9 mouse cellular contexts compared by ENCODE assay signal in the genomic region with DNA sequence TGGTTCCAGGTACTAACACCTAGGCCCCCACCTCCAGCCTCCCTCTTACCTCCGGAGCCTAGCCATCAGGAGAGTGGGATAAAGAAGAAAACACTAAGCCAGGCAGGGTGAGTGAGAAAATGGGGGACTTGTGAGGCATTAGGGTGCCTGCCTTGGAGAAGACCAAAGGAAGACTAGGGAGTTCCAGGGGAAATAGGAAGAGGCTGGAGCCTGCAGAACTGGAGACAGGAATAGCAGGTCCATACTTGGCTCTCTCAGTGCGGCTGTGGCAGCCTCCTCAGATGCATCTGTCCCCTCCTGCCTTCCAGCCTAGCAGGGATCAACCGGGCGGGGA. TPM values are rescaled to one million over a fixed set of nuclear protein-coding genes. Genes with fewer than 3 reads are reported as not detected.
DNase-seq lines count a peak whose midpoint lies in the region; ATAC-seq and TF ChIP-seq lines count a peak whose summit lies in the region.
"Had no signal": no experiment of that assay in that cellular context is flagged by ENCODE, and none has a peak within 500 bp of the region (broad histone marks: within the 10 kb centered on the region; RNA-seq: fewer than 3 reads in every experiment).

No protein-coding gene starts in this region.

- H3K4me2 ChIP-seq in heart, embryonic 11.5 days = peak overlapping the region; percentile 69
- H3K4me2 ChIP-seq in lung, embryonic 15.5 days = peak overlapping the region; percentile 63; the same call in 1 of the 2 replicates
- no peak overlapping the region for H3K4me2 ChIP-seq in lung, postnatal 0 days (replicated peaks; ENCODE audit: low read depth, low read length)
- H3K4me2 ChIP-seq in intestine, embryonic 14.5 days (ENCODE audit: low read length) = no peak overlapping the region; the same call in 1 of the 2 replicates
- H3K4me2 ChIP-seq in neural tube, embryonic 13.5 days = peak overlapping the region; percentile 69

- no peak for DNase-seq in heart, adult 2 months
- no peak for DNase-seq in lung, postnatal 0 days (ENCODE audit: low spot score)
- no peak for DNase-seq in intestine, embryonic 14.5 days (ENCODE audit: low spot score)
- no peak for DNase-seq in gastrocnemius, postnatal 36 days

- H3K36me3 ChIP-seq in heart, embryonic 11.5 days (ENCODE audit: control insufficient read depth, insufficient read depth, low read length) = no peaks in the 10 kb centered on the region
- H3K36me3 ChIP-seq in heart, adult 2 months (ENCODE audit: control insufficient read depth, insufficient read depth, low read length) = no peaks in the 10 kb centered on the region
- no peaks in the 10 kb centered on the region for H3K36me3 ChIP-seq in lung, embryonic 15.5 days
- no peaks in the 10 kb centered on the region for H3K36me3 ChIP-seq in lung, postnatal 0 days (ENCODE audit: insufficient read depth, low read length)
- no peaks in the 10 kb centered on the region for H3K36me3 ChIP-seq in intestine, embryonic 14.5 days (ENCODE audit: control insufficient read depth, insufficient read depth, low read length)
- no peaks in the 10 kb centered on the region for H3K36me3 ChIP-seq in neural tube, embryonic 13.5 days

- no peak for ATAC-seq in heart, embryonic 11.5 days (replicated peaks; ENCODE audit: insufficient number of reproducible peaks, low FRiP score, low TSS enrichment)
- no peak for ATAC-seq in lung, embryonic 15.5 days (ENCODE audit: borderline replicate concordance, extremely low read depth, low FRiP score, low TSS enrichment)
- ATAC-seq in lung, postnatal 0 days = no peak
- ATAC-seq in intestine, embryonic 14.5 days (replicated peaks; ENCODE audit: low FRiP score, low TSS enrichment, low read depth) = no peak
- no peak for ATAC-seq in neural tube, embryonic 13.5 days (ENCODE audit: low read depth)
- ATAC-seq in granulocyte monocyte progenitor cell, adult 5-6 weeks (replicated peaks; ENCODE audit: poor library complexity, severe bottlenecking) = no peak

- peaks cover 71% of the 10 kb centered on the region for H3K27me3 ChIP-seq in heart, embryonic 11.5 days (ENCODE audit: control insufficient read depth, insufficient read depth, low read length)
- peaks cover 13% of the 10 kb centered on the region for H3K27me3 ChIP-seq in heart, adult 2 months (ENCODE audit: control insufficient read depth, insufficient read depth, low read length)
- H3K27me3 ChIP-seq in lung, embryonic 15.5 days = peaks cover 81% of the 10 kb centered on the region
- peaks cover 49% of the 10 kb centered on the region for H3K27me3 ChIP-seq in lung, postnatal 0 days (replicated peaks; ENCODE audit: insufficient read depth, low read length)
- H3K27me3 ChIP-seq in intestine, embryonic 14.5 days (replicated peaks; ENCODE audit: control insufficient read depth, insufficient read depth, low read length) = peaks cover 74% of the 10 kb centered on the region
- H3K27me3 ChIP-seq in neural tube, embryonic 13.5 days = peaks cover 87% of the 10 kb centered on the region

- H3K27ac ChIP-seq in heart, embryonic 11.5 days (ENCODE audit: low read depth, low read length) = no peak overlapping the region
- H3K27ac ChIP-seq in heart, adult 2 months = no peak overlapping the region
- no peak overlapping the region for H3K27ac ChIP-seq in lung, embryonic 15.5 days
- H3K27ac ChIP-seq in lung, postnatal 0 days (ENCODE audit: low read length) = no peak overlapping the region
- no peak overlapping the region for H3K27ac ChIP-seq in intestine, embryonic 14.5 days (ENCODE audit: low read depth)
- H3K27ac ChIP-seq in neural tube, embryonic 13.5 days (replicated peaks) = no peak overlapping the region

- H3K9me3 ChIP-seq in heart, embryonic 11.5 days (replicated peaks; ENCODE audit: control insufficient read depth, low read length) = no peaks in the 10 kb centered on the region
- H3K9me3 ChIP-seq in lung, embryonic 15.5 days = no peaks in the 10 kb centered on the region
- no peaks in the 10 kb centered on the region for H3K9me3 ChIP-seq in lung, postnatal 0 days (ENCODE audit: low read length)
- H3K9me3 ChIP-seq in intestine, embryonic 14.5 days (ENCODE audit: control insufficient read depth, low read length) = no peaks in the 10 kb centered on the region
- H3K9me3 ChIP-seq in neural tube, embryonic 13.5 days = no peaks in the 10 kb centered on the region

- no peak for TF ChIP-seq CTCF in heart, adult 2 months (IDR thresholded peaks at IDR 0.05)
- TF ChIP-seq CTCF in lung, postnatal 0 days (IDR thresholded peaks at IDR 0.05) = no peak

- TF ChIP-seq EP300 in heart, adult 2 months (IDR thresholded peaks at IDR 0.05; ENCODE audit: insufficient read depth, low read depth, low read length) = no peak
- TF ChIP-seq EP300 in lung, postnatal 0 days (IDR thresholded peaks at IDR 0.05) = no peak

- TF ChIP-seq POLR2A in heart, adult 2 months (IDR thresholded peaks at IDR 0.05; ENCODE audit: insufficient read depth, low read depth, low read length) = no peak

- H3K9ac ChIP-seq in heart, embryonic 11.5 days (ENCODE audit: low read depth, low read length) = no peak overlapping the region
- H3K9ac ChIP-seq in heart, adult 2 months (ENCODE audit: low read depth, low read length) = no peak overlapping the region
- no peak overlapping the region for H3K9ac ChIP-seq in lung, embryonic 15.5 days
- H3K9ac ChIP-seq in lung, postnatal 0 days (replicated peaks; ENCODE audit: low read depth) = no peak overlapping the region
- H3K9ac ChIP-seq in intestine, embryonic 14.5 days (ENCODE audit: low read length) = no peak overlapping the region
- peak overlapping the region; percentile 75 for H3K9ac ChIP-seq in neural tube, embryonic 13.5 days

- peaks cover 8% of the 10 kb centered on the region for H3K4me1 ChIP-seq in heart, embryonic 11.5 days (ENCODE audit: control insufficient read depth, insufficient read depth, low read length)
- peaks cover 4% of the 10 kb centered on the region; the same call in 1 of the 2 replicates for H3K4me1 ChIP-seq in heart, adult 2 months (ENCODE audit: control insufficient read depth, insufficient read depth, low read length)
- peaks cover 13% of the 10 kb centered on the region for H3K4me1 ChIP-seq in lung, embryonic 15.5 days
- peaks cover 5% of the 10 kb centered on the region; the same call in 1 of the 2 replicates for H3K4me1 ChIP-seq in lung, postnatal 0 days (ENCODE audit: insufficient read depth, low read depth, low read length)
- H3K4me1 ChIP-seq in intestine, embryonic 14.5 days (replicated peaks; ENCODE audit: control insufficient read depth, insufficient read depth, low read length) = peaks cover 6% of the 10 kb centered on the region
- H3K4me1 ChIP-seq in neural tube, embryonic 13.5 days (replicated peaks) = peaks cover 19% of the 10 kb centered on the region

- peak overlapping the region; percentile 43; the same call in 1 of the 2 replicates for H3K4me3 ChIP-seq in heart, embryonic 11.5 days (ENCODE audit: low read depth, low read length)
- no peak overlapping the region for H3K4me3 ChIP-seq in heart, adult 2 months
- H3K4me3 ChIP-seq in lung, embryonic 15.5 days = no peak overlapping the region
- H3K4me3 ChIP-seq in lung, postnatal 0 days (ENCODE audit: low read depth, low read length) = no peak overlapping the region
- H3K4me3 ChIP-seq in intestine, embryonic 14.5 days (ENCODE audit: low read depth, low read length) = peak overlapping the region; percentile 36; the same call in 1 of the 2 replicates
- peak overlapping the region; percentile 42; the same call in 1 of the 2 replicates for H3K4me3 ChIP-seq in neural tube, embryonic 13.5 days

- intact Hi-C loops in heart, adult 2 months (cut with DNase I) = no loop called here
- intact Hi-C loops in gastrocnemius, postnatal 36 days (cut with DNase I) = loop anchor here (5.0 kb wide), 1 partner anchor 84 kb away; the partner anchor contains the start of gene Fermt3

- no peaks in the 10 kb centered on the region for H3K79me2 ChIP-seq in heart, adult 2 months (replicated peaks; ENCODE audit: control insufficient read depth, insufficient read depth, low read length)

- 12% methylated on average over 4 of the region's 4 CpGs for WGBS in heart, embryonic 11.5 days (ENCODE audit: insufficient replicate concordance)
- WGBS in heart, adult 2 months = 45% methylated on average over 4 of the region's 4 CpGs
- 30% methylated on average over 4 of the region's 4 CpGs for WGBS in lung, embryonic 15.5 days
- WGBS in lung, postnatal 0 days = 34% methylated on average over 4 of the region's 4 CpGs
- 31% methylated on average over 4 of the region's 4 CpGs for WGBS in intestine, embryonic 14.5 days
- 19% methylated on average over 4 of the region's 4 CpGs for WGBS in neural tube, embryonic 13.5 days

RNA-seq across cellular contexts. Expression of gene Kcnk4, which starts 1.2 kb away (rescaled TPM):
- 0.17 and 0.46 TPM in 2 replicates for polyA plus RNA-seq in heart, embryonic 11.5 days (2014; fragmentation: Nextera tagmentation; extraction: Ambion mirVana)
- not detected for total RNA-seq in heart, adult 2 months (2021)
- polyA plus RNA-seq in heart, adult 2 months (2012; rRNA removed) = 0.21 TPM in 1 of 2 replicates, not detected in the other
- 0.13 and 0.22 TPM in 2 replicates for polyA plus RNA-seq in lung, embryonic 15.5 days (2015; fragmentation: Nextera tagmentation; extraction: Ambion mirVana)
- 0.12 and 0.30 TPM in 2 replicates for polyA plus RNA-seq in lung, postnatal 0 days (2015; fragmentation: Nextera tagmentation; extraction: Ambion mirVana)
- 0.22 TPM in 1 of 2 replicates, not detected in the other for polyA plus RNA-seq in intestine, embryonic 14.5 days (2014; fragmentation: Nextera tagmentation; extraction: Ambion mirVana)
- 3.4 and 5.2 TPM in 2 replicates for polyA plus RNA-seq in neural tube, embryonic 13.5 days (2015; fragmentation: Nextera tagmentation; extraction: Ambion mirVana)
- not detected in 2 replicates for total RNA-seq in granulocyte monocyte progenitor cell, adult 5-6 weeks (2014; fragmentation: Nextera tagmentation)
- not detected in 2 replicates for total RNA-seq in granulocyte monocyte progenitor cell, adult 5-6 weeks (2017)
- not detected for total RNA-seq in gastrocnemius, postnatal 36 days (2021)
- total RNA-seq: monocyte, adult 5-6 weeks had no signal

RNA-seq across cellular contexts. Expression of gene Catsperz, which starts 7.9 kb away (rescaled TPM):
- 1.9 and 3.9 TPM in 2 replicates for polyA plus RNA-seq in heart, embryonic 11.5 days (2014; fragmentation: Nextera tagmentation; extraction: Ambion mirVana)
- total RNA-seq in heart, adult 2 months (2021) = not detected
- polyA plus RNA-seq in heart, adult 2 months (2012; rRNA removed) = 0.23 and 0.64 TPM in 2 replicates
- 2.5 and 3.4 TPM in 2 replicates for polyA plus RNA-seq in lung, embryonic 15.5 days (2015; fragmentation: Nextera tagmentation; extraction: Ambion mirVana)
- 1.7 and 2.4 TPM in 2 replicates for polyA plus RNA-seq in lung, postnatal 0 days (2015; fragmentation: Nextera tagmentation; extraction: Ambion mirVana)
- polyA plus RNA-seq in intestine, embryonic 14.5 days (2014; fragmentation: Nextera tagmentation; extraction: Ambion mirVana) = 0.70 and 1.4 TPM in 2 replicates
- 3.0 and 7.9 TPM in 2 replicates for polyA plus RNA-seq in neural tube, embryonic 13.5 days (2015; fragmentation: Nextera tagmentation; extraction: Ambion mirVana)
- total RNA-seq in granulocyte monocyte progenitor cell, adult 5-6 weeks (2014; fragmentation: Nextera tagmentation) = 3.0 TPM in 1 of 2 replicates, not detected in the other
- total RNA-seq in granulocyte monocyte progenitor cell, adult 5-6 weeks (2017) = 2.8 and 4.5 TPM in 2 replicates
- not detected for total RNA-seq in gastrocnemius, postnatal 36 days (2021)
- total RNA-seq: monocyte, adult 5-6 weeks had no signal

RNA-seq across cellular contexts. Expression of gene Bad, which starts 8.6 kb away (rescaled TPM):
- 54.9 and 55.7 TPM in 2 replicates for polyA plus RNA-seq in heart, embryonic 11.5 days (2014; fragmentation: Nextera tagmentation; extraction: Ambion mirVana)
- total RNA-seq in heart, adult 2 months (2021) = 10 to 100 TPM; 21.1 to 25.8 TPM
- polyA plus RNA-seq in heart, adult 2 months (2012; rRNA removed) = 30.6 and 33.5 TPM in 2 replicates
- 74.4 and 80.0 TPM in 2 replicates for polyA plus RNA-seq in lung, embryonic 15.5 days (2015; fragmentation: Nextera tagmentation; extraction: Ambion mirVana)
- 106 TPM in 2 replicates for polyA plus RNA-seq in lung, postnatal 0 days (2015; fragmentation: Nextera tagmentation; extraction: Ambion mirVana)
- polyA plus RNA-seq in intestine, embryonic 14.5 days (2014; fragmentation: Nextera tagmentation; extraction: Ambion mirVana) = 58.1 and 63.5 TPM in 2 replicates
- polyA plus RNA-seq in neural tube, embryonic 13.5 days (2015; fragmentation: Nextera tagmentation; extraction: Ambion mirVana) = 90.4 and 95.1 TPM in 2 replicates
- 26.7 and 34.5 TPM in 2 replicates for total RNA-seq in granulocyte monocyte progenitor cell, adult 5-6 weeks (2014; fragmentation: Nextera tagmentation)
- 48.8 and 69.0 TPM in 2 replicates for total RNA-seq in granulocyte monocyte progenitor cell, adult 5-6 weeks (2017)
- total RNA-seq in gastrocnemius, postnatal 36 days (2021) = 10 to 100 TPM; 10.7 to 14.1 TPM

RNA-seq across cellular contexts. Expression of gene Gpr137, which starts 9.2 kb away (rescaled TPM):
- 22.4 and 23.7 TPM in 2 replicates for polyA plus RNA-seq in heart, embryonic 11.5 days (2014; fragmentation: Nextera tagmentation; extraction: Ambion mirVana)
- total RNA-seq in heart, adult 2 months (2021) = 10 to 100 TPM; 34.1 to 35.4 TPM
- 53.4 and 60.4 TPM in 2 replicates for polyA plus RNA-seq in heart, adult 2 months (2012; rRNA removed)
- polyA plus RNA-seq in lung, embryonic 15.5 days (2015; fragmentation: Nextera tagmentation; extraction: Ambion mirVana) = 28.1 and 31.0 TPM in 2 replicates
- polyA plus RNA-seq in lung, postnatal 0 days (2015; fragmentation: Nextera tagmentation; extraction: Ambion mirVana) = 33.5 and 35.9 TPM in 2 replicates
- 20.2 and 21.8 TPM in 2 replicates for polyA plus RNA-seq in intestine, embryonic 14.5 days (2014; fragmentation: Nextera tagmentation; extraction: Ambion mirVana)
- 50.6 and 57.0 TPM in 2 replicates for polyA plus RNA-seq in neural tube, embryonic 13.5 days (2015; fragmentation: Nextera tagmentation; extraction: Ambion mirVana)
- total RNA-seq in granulocyte monocyte progenitor cell, adult 5-6 weeks (2014; fragmentation: Nextera tagmentation) = 15.0 and 18.5 TPM in 2 replicates
- 14.9 and 15.8 TPM in 2 replicates for total RNA-seq in granulocyte monocyte progenitor cell, adult 5-6 weeks (2017)
- 1 to 10 TPM; 9.4 to 9.7 TPM for total RNA-seq in gastrocnemius, postnatal 36 days (2021)

RNA-seq across cellular contexts. Expression of gene Esrra, which starts 11.5 kb away (rescaled TPM):
- 9.0 and 10.5 TPM in 2 replicates for polyA plus RNA-seq in heart, embryonic 11.5 days (2014; fragmentation: Nextera tagmentation; extraction: Ambion mirVana)
- 100 to 1,000 TPM; 156 to 180 TPM for total RNA-seq in heart, adult 2 months (2021)
- 135 and 152 TPM in 2 replicates for polyA plus RNA-seq in heart, adult 2 months (2012; rRNA removed)
- polyA plus RNA-seq in lung, embryonic 15.5 days (2015; fragmentation: Nextera tagmentation; extraction: Ambion mirVana) = 9.3 and 9.5 TPM in 2 replicates
- polyA plus RNA-seq in lung, postnatal 0 days (2015; fragmentation: Nextera tagmentation; extraction: Ambion mirVana) = 9.8 and 12.8 TPM in 2 replicates
- 7.5 and 9.9 TPM in 2 replicates for polyA plus RNA-seq in intestine, embryonic 14.5 days (2014; fragmentation: Nextera tagmentation; extraction: Ambion mirVana)
- 15.5 and 16.9 TPM in 2 replicates for polyA plus RNA-seq in neural tube, embryonic 13.5 days (2015; fragmentation: Nextera tagmentation; extraction: Ambion mirVana)
- 10.7 and 29.3 TPM in 2 replicates for total RNA-seq in granulocyte monocyte progenitor cell, adult 5-6 weeks (2014; fragmentation: Nextera tagmentation)
- total RNA-seq in granulocyte monocyte progenitor cell, adult 5-6 weeks (2017) = 15.5 and 18.6 TPM in 2 replicates
- 10 to 100 TPM; 84.3 to 85.3 TPM for total RNA-seq in gastrocnemius, postnatal 36 days (2021)

Comparison
In these comparisons a context has a peak if more than half of its experiments do, and no peak if none do; other contexts are left out.
1. H3K4me2 ChIP-seq: peak in heart, embryonic 11.5 days (single experiment), lung, embryonic 15.5 days (single experiment) and neural tube, embryonic 13.5 days (single experiment); none in lung, postnatal 0 days (single experiment) and intestine, embryonic 14.5 days (single experiment).
2. H3K4me3 ChIP-seq: peak in heart, embryonic 11.5 days (single experiment), intestine, embryonic 14.5 days (single experiment) and neural tube, embryonic 13.5 days (single experiment); none in heart, adult 2 months (single experiment), lung, embryonic 15.5 days (single experiment) and lung, postnatal 0 days (single experiment).